ENCODE assay signal across 26 mouse cellular contexts in genomic region chr16:92091876-92092275, GRCm38 (mm10). TPM values are rescaled to one million over a fixed set of nuclear protein-coding genes. Genes with fewer than 3 reads are reported as not detected.
"Had no signal": no experiment of that assay in that cellular context is flagged by ENCODE, and none has a peak within 500 bp of the region (broad histone marks: within the 10 kb centered on the region; RNA-seq: fewer than 3 reads in every experiment).

No protein-coding gene starts in this region.

- H3K4me1 ChIP-seq: liver, embryonic 12.5 days; midbrain, embryonic 12.5 days; neural tube, embryonic 15.5 days had no signal

- H3K27ac ChIP-seq: liver, embryonic 12.5 days; liver, embryonic 14.5 days; midbrain, embryonic 12.5 days; neural tube, embryonic 13.5 days; neural tube, embryonic 15.5 days had no signal

- H3K36me3 ChIP-seq: liver, embryonic 12.5 days; neural tube, embryonic 15.5 days had no signal

- ATAC-seq: liver, embryonic 12.5 days had no signal

- H3K4me3 ChIP-seq: liver, embryonic 12.5 days; midbrain, embryonic 12.5 days; myocyte; neural tube, embryonic 13.5 days; neural tube, embryonic 15.5 days had no signal

- DNase-seq: lung, adult 18-20 months; lung, embryonic 14.5 days; lung, postnatal 10 days; lung, postnatal 4 days; midbrain, embryonic 14.5 days; retina, postnatal 1 day; right cerebral cortex, adult 18-20 months; right cerebral cortex, postnatal 25 days; right cerebral cortex, postnatal 4 days; spleen, adult 18-20 months; thymus, adult 2 months; thymus, postnatal 25 days; thymus, postnatal 4 days had no signal

- H3K9ac ChIP-seq: liver, embryonic 12.5 days; liver, embryonic 14.5 days; lung, embryonic 14.5 days; midbrain, embryonic 12.5 days; neural tube, embryonic 13.5 days; neural tube, embryonic 15.5 days had no signal

- H3K4me2 ChIP-seq: liver, embryonic 12.5 days; lung, embryonic 14.5 days; midbrain, embryonic 12.5 days; neural tube, embryonic 13.5 days; neural tube, embryonic 15.5 days had no signal

- H3K27me3 ChIP-seq: liver, embryonic 12.5 days; midbrain, embryonic 12.5 days; neural tube, embryonic 13.5 days; neural tube, embryonic 15.5 days had no signal

- H3K9me3 ChIP-seq: liver, embryonic 12.5 days; midbrain, embryonic 12.5 days; neural tube, embryonic 13.5 days; neural tube, embryonic 15.5 days had no signal

RNA-seq across cellular contexts. Expression of gene Gm49711, which starts 33.8 kb away (rescaled TPM):
- total RNA-seq: megakaryocyte-erythroid progenitor cell, adult 5-6 weeks had no signal
- polyA plus RNA-seq: liver, embryonic 12.5 days; liver, embryonic 14.5 days; liver, embryonic 16.5 days; lung, embryonic 14.5 days; lung, embryonic 16.5 days; midbrain, embryonic 12.5 days; myocyte; neural tube, embryonic 11.5 days; small intestine, adult 2 months; stomach, embryonic 14.5 days; stomach, embryonic 16.5 days; thymus, adult 2 months had no signal
